Comparison of ENCODE assay signal across 43 mouse cellular contexts in genomic region chr4:156099427-156099826, GRCm38 (mm10). TPM values are rescaled to one million over a fixed set of nuclear protein-coding genes. Genes with fewer than 3 reads are reported as not detected.
"Had no signal": no experiment of that assay in that cellular context is flagged by ENCODE, and none has a peak within 500 bp of the region (broad histone marks: within the 10 kb centered on the region; RNA-seq: fewer than 3 reads in every experiment).

No protein-coding gene starts in this region.

- H3K27me3 ChIP-seq: limb, embryonic 12.5 days; limb, embryonic 13.5 days; limb, embryonic 15.5 days; liver, embryonic 12.5 days; liver, embryonic 13.5 days; liver, embryonic 15.5 days; lung, embryonic 15.5 days; midbrain, embryonic 12.5 days; midbrain, embryonic 13.5 days; midbrain, embryonic 15.5 days; neural tube, embryonic 12.5 days had no signal

- H3K4me3 ChIP-seq: limb, embryonic 10.5 days; limb, embryonic 12.5 days; limb, embryonic 13.5 days; limb, embryonic 15.5 days; liver, embryonic 12.5 days; liver, embryonic 13.5 days; liver, embryonic 15.5 days; lung, embryonic 15.5 days; megakaryocyte, embryonic 14.5 days; midbrain, embryonic 10.5 days; midbrain, embryonic 12.5 days; midbrain, embryonic 13.5 days; midbrain, embryonic 15.5 days; myocyte; neural tube, embryonic 12.5 days had no signal

- H3K9me3 ChIP-seq: limb, embryonic 10.5 days; limb, embryonic 12.5 days; limb, embryonic 13.5 days; limb, embryonic 15.5 days; liver, embryonic 12.5 days; liver, embryonic 13.5 days; liver, embryonic 15.5 days; lung, embryonic 15.5 days; megakaryocyte, embryonic 14.5 days; midbrain, embryonic 10.5 days; midbrain, embryonic 12.5 days; midbrain, embryonic 13.5 days; midbrain, embryonic 15.5 days; neural tube, embryonic 12.5 days had no signal

- DNase-seq: left cerebral cortex, postnatal 4 days; liver; liver, embryonic 13.5 days; liver, postnatal 0 days; lung, adult 18-20 months; lung, adult 2 months; lung, embryonic 14.5 days; lung, postnatal 10 days; lung, postnatal 14 days; lung, postnatal 36 days; lung, postnatal 4 days; midbrain, embryonic 14.5 days had no signal

- ATAC-seq: liver, embryonic 12.5 days; liver, postnatal 0 days; lung, postnatal 0 days; midbrain, embryonic 13.5 days; midbrain, embryonic 15.5 days; midbrain, embryonic 16.5 days had no signal

- H3K27ac ChIP-seq: limb, embryonic 10.5 days; limb, embryonic 12.5 days; limb, embryonic 13.5 days; limb, embryonic 15.5 days; liver, embryonic 12.5 days; liver, embryonic 13.5 days; liver, embryonic 14.5 days; liver, embryonic 15.5 days; lung, embryonic 15.5 days; macrophage; midbrain, embryonic 10.5 days; midbrain, embryonic 12.5 days; midbrain, embryonic 13.5 days; midbrain, embryonic 15.5 days; neural tube, embryonic 12.5 days had no signal

- H3K36me3 ChIP-seq: limb, embryonic 10.5 days; limb, embryonic 12.5 days; limb, embryonic 13.5 days; limb, embryonic 15.5 days; liver, embryonic 12.5 days; liver, embryonic 13.5 days; liver, embryonic 15.5 days; lung, embryonic 15.5 days; midbrain, embryonic 10.5 days; midbrain, embryonic 12.5 days; midbrain, embryonic 13.5 days; midbrain, embryonic 15.5 days; neural tube, embryonic 12.5 days had no signal

- H3K4me1 ChIP-seq: limb, embryonic 12.5 days; limb, embryonic 13.5 days; limb, embryonic 15.5 days; lung, embryonic 15.5 days; midbrain, embryonic 10.5 days; midbrain, embryonic 12.5 days; midbrain, embryonic 13.5 days; midbrain, embryonic 15.5 days; neural tube, embryonic 12.5 days had no signal

- H3K9ac ChIP-seq: limb, embryonic 12.5 days; limb, embryonic 13.5 days; limb, embryonic 15.5 days; liver, embryonic 12.5 days; liver, embryonic 13.5 days; liver, embryonic 14.5 days; liver, embryonic 15.5 days; liver, postnatal 0 days; lung, embryonic 14.5 days; lung, embryonic 15.5 days; midbrain, embryonic 12.5 days; midbrain, embryonic 13.5 days; midbrain, embryonic 15.5 days; neural tube, embryonic 12.5 days had no signal

- H3K4me2 ChIP-seq: limb, embryonic 12.5 days; limb, embryonic 13.5 days; limb, embryonic 15.5 days; liver, embryonic 11.5 days; liver, embryonic 12.5 days; liver, embryonic 13.5 days; liver, embryonic 15.5 days; lung, embryonic 14.5 days; lung, embryonic 15.5 days; midbrain, embryonic 11.5 days; midbrain, embryonic 12.5 days; midbrain, embryonic 13.5 days; midbrain, embryonic 15.5 days; neural tube, embryonic 12.5 days had no signal

RNA-seq across cellular contexts. Expression of gene Rnf223, which starts 30.9 kb away (rescaled TPM):
- total RNA-seq: liver, adult 2 months; monocyte, adult 5-6 weeks had no signal
- polyA plus RNA-seq: lung, postnatal 0 days; macrophage had no signal

RNA-seq across cellular contexts. Expression of gene Ttll10, which starts 40.2 kb away (rescaled TPM):
- total RNA-seq: left cerebral cortex, postnatal 10 days; left cerebral cortex, postnatal 14 days; left cerebral cortex, postnatal 25 days; left cerebral cortex, postnatal 36 days; left cerebral cortex, postnatal 4 days; megakaryocyte progenitor cell, adult 5-6 weeks; megakaryocyte, adult 5-6 weeks; megakaryocyte-erythroid progenitor cell, adult 5-6 weeks; monocyte, adult 5-6 weeks had no signal
- polyA plus RNA-seq: macrophage; midbrain, embryonic 11.5 days; midbrain, embryonic 12.5 days; midbrain, embryonic 13.5 days; midbrain, embryonic 15.5 days; midbrain, embryonic 16.5 days; midbrain, postnatal 0 days; myocyte; neural tube, embryonic 11.5 days had no signal
